Mouse (Mus musculus) hindbrain, embryonic 14.5 days (tissue): Measurements from ENCODE around the gene Tubb2a. TPM values are rescaled to one million over a fixed set of nuclear protein-coding genes. Genes with fewer than 3 reads are reported as not detected.

Source experiments
- ATAC-seq: fragments of 200-750 bp; cut with Nextera tagmentation; 2 replicates; pipeline ENCODE4 v1.8.0; 2017; ENCODE audit warnings: moderate number of reproducible peaks, mild to moderate bottlenecking, moderate TSS enrichment, moderate library complexity; ENCODE audit not compliant: low FRiP score
- DNase-seq: peaks from one replicate; pipeline ENCODE4 v3.0.0-alpha.2; 2015; ENCODE audit warnings: low spot score
- H3K27ac ChIP-seq: fragments of 300-500 bp; sonication (generic); 2 replicates; pipeline ENCODE4 v1.5.1; 2014; ENCODE audit warnings: mild to moderate bottlenecking, moderate library complexity
- H3K27me3 ChIP-seq: fragments of 300-500 bp; sonication (generic); 2 replicates; pipeline ENCODE4 v1.6.1; 2014; ENCODE audit warnings: mild to moderate bottlenecking, low read length, mixed read lengths; ENCODE audit not compliant: control insufficient read depth, insufficient read depth
- H3K36me3 ChIP-seq: fragments of 300-500 bp; sonication (generic); replicated peaks from 2 replicates; pipeline ENCODE4 v1.6.1; 2014; ENCODE audit not compliant: control insufficient read depth, insufficient read depth
- H3K4me1 ChIP-seq: fragments of 300-500 bp; sonication (generic); replicated peaks from 2 replicates; pipeline ENCODE4 v1.6.1; 2014; ENCODE audit warnings: antibody characterized with exemption, low read length, mixed read lengths; ENCODE audit not compliant: control insufficient read depth, insufficient read depth
- H3K4me2 ChIP-seq: fragments of 300-500 bp; sonication (generic); replicated peaks from 2 replicates; pipeline ENCODE4 v1.6.1; 2014; ENCODE audit warnings: mild to moderate bottlenecking, moderate library complexity
- H3K4me3 ChIP-seq: fragments of 300-500 bp; sonication (generic); replicated peaks from 2 replicates; pipeline ENCODE4 v1.5.1; 2014; ENCODE audit warnings: mild to moderate bottlenecking, low read length
- H3K9ac ChIP-seq: fragments of 300-500 bp; sonication (generic); 2 replicates; pipeline ENCODE4 v1.6.1; 2014
- H3K9me3 ChIP-seq: fragments of 300-500 bp; sonication (generic); 2 replicates; pipeline ENCODE4 v1.6.1; 2016; ENCODE audit warnings: low read length; ENCODE audit not compliant: control insufficient read depth
- WGBS: fragments of 180-500 bp; shearing (Covaris S2); extraction: QIAGEN DNeasy Blood & Tissue Kit; methylation state at CpG from one replicate; pipeline ENCODE4 v1.1.7; 2014; 5-methylcytosine and 5-hydroxymethylcytosine counted together
- polyA plus RNA-seq: library from polyadenylated mRNA; unstranded; fragments of >200 nt; fragmentation: Nextera tagmentation; extraction: Ambion mirVana; gene quantifications from 2 replicates; pipeline ENCODE4 v1.2.1, GENCODE M21; 2014

Gene Tubb2a
- polyA plus RNA-seq = 2,565 and 2,873 TPM in 2 replicates

DNA sequence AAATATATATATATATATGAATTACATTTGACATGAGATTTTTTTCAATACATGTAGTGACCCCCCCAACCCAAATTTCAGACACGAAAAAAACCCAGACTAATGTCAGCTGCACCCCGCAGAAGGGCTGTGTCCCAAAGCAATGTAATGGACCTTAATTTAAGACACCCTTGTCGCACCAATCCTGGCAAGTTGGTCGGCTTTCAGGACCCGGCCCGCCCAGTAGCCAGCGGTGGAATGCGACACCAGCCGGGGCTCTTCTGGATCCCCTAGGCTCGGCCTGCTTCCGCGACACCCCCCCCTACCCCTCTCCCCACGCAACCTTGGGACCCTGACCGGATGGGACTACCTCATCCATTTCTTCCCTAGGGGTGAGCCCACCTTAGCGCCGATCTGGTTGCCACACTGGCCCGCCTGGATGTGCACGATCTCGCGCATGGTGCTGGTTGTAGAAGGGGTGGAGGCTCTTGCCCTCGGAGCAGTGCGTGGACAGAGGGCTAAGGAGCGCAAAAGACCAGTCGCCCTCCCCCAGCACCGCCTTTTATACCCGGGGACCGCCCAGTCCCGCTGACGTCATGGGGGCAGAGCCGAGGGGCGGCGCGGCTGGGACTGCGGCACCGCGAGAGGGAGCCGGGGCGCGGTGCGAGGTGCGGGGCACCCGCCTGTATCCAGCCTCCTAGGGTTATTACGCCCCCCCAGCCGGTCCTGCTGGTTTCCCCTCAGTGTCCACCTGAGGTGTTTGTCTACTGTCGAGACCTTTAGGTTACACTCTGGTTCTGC is at the start of gene Tubb2a:
Gene Tubb2a (minus strand): TSS at position 516 of the 780 bp plus-strand sequence.
- Histone ChIP-seq H3K27me3 (no peaks in the 10 kb centered on the region), H3K4me1 (peaks cover 30% of the 10 kb centered on the region), H3K9me3 (no peaks in the 10 kb centered on the region), H3K4me2 (peak within 1 kb of the TSS; percentile 58), H3K4me3 (peak within 1 kb of the TSS; percentile 95), H3K9ac (peak within 1 kb of the TSS; percentile 99), H3K36me3 (peaks cover 26% of the 10 kb centered on the region), H3K27ac (peak within 1 kb of the TSS; percentile 96)
- peak; percentile 90 for ATAC-seq
- 1% methylated on average over 45 of the region's 45 CpGs for WGBS
- DNase-seq = peak; percentile 91

DNA sequence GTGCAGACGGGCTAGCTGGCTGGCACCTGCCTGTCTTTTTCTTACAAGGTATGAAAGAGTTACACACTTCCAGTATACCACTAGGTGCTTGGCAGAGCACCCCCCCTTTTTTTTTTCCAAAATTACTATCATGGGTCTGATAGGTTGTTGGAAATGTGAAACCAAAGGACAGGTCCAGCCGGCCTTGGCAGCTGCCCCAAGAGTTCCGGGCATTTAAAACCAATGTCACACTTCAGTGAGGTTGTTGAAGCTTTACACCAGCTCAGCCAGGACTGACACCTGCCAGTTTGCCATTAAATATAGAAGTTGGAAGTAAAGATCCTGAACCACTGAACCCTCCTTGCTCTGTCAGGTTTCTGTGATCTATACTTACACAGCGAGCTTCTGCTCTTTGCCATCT is 47.9 kb upstream of the Tubb2a start:
- peak overlapping the region; percentile 59 for H3K9ac ChIP-seq
- WGBS = 34% methylated on average over 4 of the region's 4 CpGs
- H3K27ac ChIP-seq = 0 out of 2 replicates have a peak overlapping the region, but pooled peaks have one; percentile 2
- H3K4me3 ChIP-seq = peak overlapping the region; percentile 46
- peak overlapping the region; percentile 99 for H3K4me2 ChIP-seq
- DNase-seq = no peak
- H3K4me1 ChIP-seq = peaks cover 28% of the 10 kb centered on the region
- no peak for ATAC-seq
- no peaks in the 10 kb centered on the region for H3K9me3 ChIP-seq
- H3K36me3 ChIP-seq = peaks cover 49% of the 10 kb centered on the region
- no peaks in the 10 kb centered on the region for H3K27me3 ChIP-seq

DNA sequence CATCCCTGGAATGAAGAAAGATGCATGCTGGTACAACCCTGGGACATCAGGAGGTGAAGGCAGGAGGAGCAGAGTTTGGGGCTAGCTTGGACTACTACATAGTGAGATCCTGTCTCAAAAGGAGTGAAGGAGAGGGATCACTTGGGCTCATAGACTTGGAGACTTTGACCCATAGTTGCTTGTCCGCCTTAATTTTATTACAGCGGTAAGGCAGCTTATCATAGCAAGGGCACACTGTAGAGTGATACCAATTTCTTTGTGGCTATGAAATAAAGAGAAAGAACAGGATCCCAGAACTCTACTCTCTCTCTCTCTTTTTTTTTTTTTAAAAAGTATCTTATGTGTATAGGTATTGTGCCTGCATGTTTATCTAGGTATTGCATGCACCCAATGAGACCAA is 42.7 kb upstream of the Tubb2a start:
- WGBS = 94% methylated on average over 2 of the region's 2 CpGs
- no peak overlapping the region for H3K4me2 ChIP-seq
- no peak for ATAC-seq

DNA sequence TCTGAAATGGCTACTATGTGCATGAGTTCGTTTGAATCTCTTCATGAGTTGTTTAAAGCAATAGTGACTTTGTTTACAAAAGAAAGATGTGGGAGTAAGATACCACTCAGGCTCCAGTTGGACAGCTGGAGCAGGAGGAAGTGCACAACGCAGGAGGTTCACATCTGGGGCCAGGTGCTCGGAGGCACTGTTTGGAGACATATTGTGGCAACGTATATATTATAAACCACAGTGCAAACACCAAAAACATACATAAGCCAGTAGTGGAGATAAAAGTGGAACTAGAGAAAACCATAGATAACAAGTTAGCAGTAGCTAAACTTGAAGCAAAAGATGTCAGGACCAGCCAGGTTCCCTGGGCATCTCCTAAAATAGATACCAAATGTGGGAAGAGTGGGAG is 41.6 kb upstream of the Tubb2a start:
- Histone ChIP-seq H3K4me1 (peaks cover 18% of the 10 kb centered on the region), H3K9me3 (no peaks in the 10 kb centered on the region), H3K27me3 (no peaks in the 10 kb centered on the region), H3K36me3 (peaks cover 11% of the 10 kb centered on the region), H3K4me2 (no peak overlapping the region), H3K27ac (no peak overlapping the region), H3K9ac (no peak overlapping the region), H3K4me3 (no peak overlapping the region)
- ATAC-seq (no peak), DNase-seq (no peak)
- WGBS = 84% methylated on average over 4 of the region's 4 CpGs

More for the DNA sequence above, 42.7 kb upstream of the Tubb2a start:
- H3K9ac ChIP-seq = no peak overlapping the region
- no peaks in the 10 kb centered on the region for H3K9me3 ChIP-seq
- H3K4me1 ChIP-seq = peaks cover 28% of the 10 kb centered on the region
- H3K36me3 ChIP-seq = peaks cover 22% of the 10 kb centered on the region
- no peak overlapping the region for H3K4me3 ChIP-seq
- H3K27ac ChIP-seq = no peak overlapping the region
- no peaks in the 10 kb centered on the region for H3K27me3 ChIP-seq
- no peak for DNase-seq

DNA sequence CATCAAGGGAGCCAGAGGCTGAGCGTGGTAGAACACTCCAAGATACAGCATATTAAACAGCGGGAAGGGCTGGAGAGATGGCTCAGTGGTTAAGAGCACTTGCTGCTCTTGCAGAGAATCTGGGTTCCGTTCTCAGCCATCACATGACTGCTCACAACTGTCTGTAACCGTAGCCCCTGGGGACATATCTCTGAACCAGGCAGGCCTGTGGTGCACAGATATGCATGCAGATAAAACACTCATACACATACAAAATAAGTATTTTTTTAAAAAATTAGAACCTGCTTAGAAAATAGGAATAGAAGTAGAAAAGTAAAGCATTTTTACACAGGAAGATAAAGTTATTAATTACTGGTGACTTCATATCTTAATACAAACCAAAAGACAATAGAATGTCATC is 41.0 kb upstream of the Tubb2a start:
- no peak overlapping the region for H3K4me2 ChIP-seq

DNA sequence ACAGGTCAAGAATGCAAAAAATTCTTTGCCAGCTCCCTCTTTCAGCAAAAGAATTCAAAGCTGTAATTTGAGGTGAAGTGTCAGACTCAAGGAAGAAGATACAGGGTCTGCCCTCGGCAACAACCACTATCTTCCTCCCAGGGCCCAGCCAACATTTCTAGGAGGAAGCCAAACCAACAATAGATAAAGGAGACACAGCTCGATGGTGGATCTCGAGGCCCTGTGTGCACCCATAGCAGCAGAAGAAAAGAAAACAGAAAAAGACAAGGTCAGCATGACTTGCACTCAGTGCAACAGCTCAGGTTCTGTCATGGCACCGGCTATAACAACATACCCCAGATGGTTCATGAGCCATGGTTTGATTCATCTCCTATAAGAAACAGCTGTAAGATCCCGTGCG is 38.7 kb upstream of the Tubb2a start:
- Histone ChIP-seq H3K9ac (no peak overlapping the region), H3K4me2 (no peak overlapping the region), H3K4me3 (no peak overlapping the region), H3K27me3 (no peaks in the 10 kb centered on the region), H3K27ac (no peak overlapping the region), H3K9me3 (no peaks in the 10 kb centered on the region), H3K36me3 (no peaks in the 10 kb centered on the region), H3K4me1 (no peaks in the 10 kb centered on the region)
- no peak for DNase-seq
- 88% methylated on average over 6 of the region's 6 CpGs for WGBS
- no peak for ATAC-seq

More for the DNA sequence above, 41.0 kb upstream of the Tubb2a start:
- Histone ChIP-seq H3K4me3 (no peak overlapping the region), H3K9me3 (no peaks in the 10 kb centered on the region), H3K27ac (no peak overlapping the region), H3K4me1 (peaks cover 12% of the 10 kb centered on the region; the same call in 1 of the 2 replicates), H3K9ac (no peak overlapping the region), H3K36me3 (peaks cover 5% of the 10 kb centered on the region), H3K27me3 (no peaks in the 10 kb centered on the region)
- DNase-seq (no peak), ATAC-seq (no peak)
- WGBS = 76% methylated on average over 4 of the region's 4 CpGs

DNA sequence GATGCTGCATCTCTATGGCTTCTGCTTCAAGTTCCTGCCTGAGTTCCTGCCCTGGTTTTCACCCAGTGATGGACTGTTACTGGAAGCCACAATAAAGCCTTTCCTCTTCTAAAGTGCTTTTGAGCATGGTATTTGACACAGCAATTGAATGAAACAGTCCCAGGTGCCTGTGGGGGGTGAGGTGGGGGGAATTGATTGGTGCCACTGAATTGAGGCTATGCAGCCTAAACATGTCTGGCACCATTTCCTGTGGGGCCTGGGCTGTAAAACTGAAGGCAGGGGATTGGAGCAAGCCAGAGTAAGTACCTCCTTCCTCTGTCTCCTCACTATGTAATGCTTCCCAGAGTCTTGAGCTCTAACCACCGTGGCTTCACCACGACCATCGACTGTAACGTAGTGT is 36.8 kb upstream of the Tubb2a start:
- no peaks in the 10 kb centered on the region for H3K4me1 ChIP-seq
- no peaks in the 10 kb centered on the region for H3K36me3 ChIP-seq
- H3K27ac ChIP-seq = no peak overlapping the region
- H3K4me2 ChIP-seq = no peak overlapping the region
- DNase-seq = no peak
- H3K9me3 ChIP-seq = no peaks in the 10 kb centered on the region
- H3K9ac ChIP-seq = no peak overlapping the region
- H3K27me3 ChIP-seq = no peaks in the 10 kb centered on the region
- no peak for ATAC-seq
- H3K4me3 ChIP-seq = no peak overlapping the region
- WGBS = 89% methylated on average over 4 of the region's 4 CpGs

DNA sequence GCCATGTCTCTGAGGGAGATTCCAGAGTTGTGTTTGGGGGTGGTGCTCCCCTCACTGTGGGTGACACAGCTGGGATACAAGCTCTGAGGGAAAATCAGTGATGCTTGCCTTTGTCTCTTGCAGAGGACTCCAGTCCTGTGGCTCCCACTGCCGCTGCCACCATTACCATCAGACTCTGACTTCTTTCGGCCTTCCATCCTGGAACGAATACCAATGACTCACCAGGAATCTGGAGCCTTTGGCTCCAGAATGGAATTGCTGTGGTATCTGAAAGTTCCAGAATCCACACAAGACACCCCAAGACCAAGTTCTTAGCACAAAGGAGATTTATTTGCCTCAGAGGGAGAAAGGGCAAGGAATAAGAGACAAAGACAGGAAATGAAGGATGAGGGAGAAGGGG is 35.3 kb upstream of the Tubb2a start:
- Histone ChIP-seq H3K9me3 (no peaks in the 10 kb centered on the region), H3K4me2 (no peak overlapping the region), H3K36me3 (no peaks in the 10 kb centered on the region), H3K9ac (no peak overlapping the region), H3K27ac (no peak overlapping the region), H3K27me3 (no peaks in the 10 kb centered on the region), H3K4me3 (no peak overlapping the region), H3K4me1 (no peaks in the 10 kb centered on the region)
- ATAC-seq = no peak
- 89% methylated on average over 3 of the region's 3 CpGs for WGBS
- no peak for DNase-seq

DNA sequence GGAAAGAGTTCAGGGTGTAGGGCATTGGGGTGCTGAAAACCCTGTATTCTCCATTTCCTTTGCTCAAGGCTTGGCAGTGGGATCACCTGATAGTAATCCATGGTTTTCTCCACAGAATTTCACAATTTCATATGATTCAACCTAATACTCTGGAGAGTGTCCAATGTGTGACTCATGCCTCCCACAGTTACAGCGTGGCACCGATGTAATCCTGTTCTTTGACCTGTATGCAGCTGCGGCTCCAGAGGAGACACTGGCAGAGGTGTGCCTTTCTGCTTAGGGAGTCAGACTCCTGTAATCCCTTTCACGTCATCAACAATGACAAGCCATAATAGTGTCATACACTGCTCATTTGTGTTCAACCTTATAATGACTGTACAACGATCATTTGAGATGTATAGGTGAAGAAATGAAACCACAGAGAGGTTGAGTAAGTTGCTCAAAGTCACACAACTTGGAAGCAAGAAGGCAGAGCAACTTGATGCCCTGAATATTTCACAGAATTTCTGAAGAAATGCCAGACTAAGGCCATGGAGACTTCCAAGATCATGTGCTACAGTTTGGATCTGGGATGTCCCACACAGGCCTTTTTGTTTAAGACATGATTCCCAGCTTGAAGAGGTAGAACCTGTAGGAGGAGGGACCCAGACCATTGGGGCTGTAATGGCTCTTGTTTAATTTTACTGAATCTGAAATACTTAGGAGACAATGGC is 34.7 kb upstream of the Tubb2a start:
- Histone ChIP-seq H3K9me3 (no peaks in the 10 kb centered on the region), H3K36me3 (no peaks in the 10 kb centered on the region), H3K27ac (no peak overlapping the region), H3K9ac (no peak overlapping the region), H3K4me1 (no peaks in the 10 kb centered on the region), H3K4me2 (no peak overlapping the region), H3K27me3 (no peaks in the 10 kb centered on the region), H3K4me3 (no peak overlapping the region)
- 87% methylated on average over 5 of the region's 5 CpGs for WGBS
- ATAC-seq (no peak), DNase-seq (no peak)
